Mouse (Mus musculus): ENCODE data around the gene Cda. TPM values are rescaled to one million over a fixed set of nuclear protein-coding genes. Genes with fewer than 3 reads are reported as not detected.

The Cda gene
- polyA plus RNA-seq, 1 experiment from 2014 or later, result 21.3 TPM

GRCm38 (mm10) chr4:138395087-138395970 lies 27.5 kb upstream of the Cda start:
- Histone ChIP-seq H3K27me3 (peaks cover 96% of the 10 kb centered on the region), H3K27ac (no peak overlapping the region), H3K9ac (0 out of 2 replicates have a peak overlapping the region, but pooled peaks have one; percentile 2), H3K4me1 (peaks cover 22% of the 10 kb centered on the region), H3K4me2 (peak overlapping the region; percentile 66), H3K4me3 (replicated peaks) (peak overlapping the region; percentile 40), H3K9me3 (replicated peaks) (no peaks in the 10 kb centered on the region), H3K36me3 (no peaks in the 10 kb centered on the region)
- under 1% methylated on average over 97 of the region's 103 CpGs for WGBS
- ATAC-seq (replicated peaks; ENCODE audit: low FRiP score), result no peak

DNA sequence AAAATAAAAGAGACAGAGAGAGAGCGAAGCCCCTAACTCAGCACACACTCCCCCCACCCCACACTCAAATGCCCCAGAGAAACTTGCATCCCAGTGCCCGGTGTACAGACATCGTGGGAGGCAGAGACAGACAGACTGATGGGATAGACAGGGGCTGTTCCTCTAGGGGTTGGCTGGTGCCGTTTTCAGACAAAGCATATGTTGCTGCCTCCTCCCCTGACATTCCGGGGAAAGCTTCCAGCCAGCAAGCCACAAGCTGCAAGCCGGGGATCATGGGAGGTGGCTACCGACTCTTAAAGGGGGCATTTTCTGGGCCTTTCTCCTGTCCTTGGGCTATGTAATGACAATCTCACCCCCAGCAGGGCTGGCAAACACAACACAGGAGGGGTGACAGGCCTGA lies 25.9 kb upstream of the Cda start:
- no peak for ATAC-seq (replicated peaks; ENCODE audit: low FRiP score)
- Histone ChIP-seq H3K4me1 (peaks cover 22% of the 10 kb centered on the region), H3K4me3 (replicated peaks) (no peak overlapping the region), H3K9ac (no peak overlapping the region), H3K4me2 (no peak overlapping the region), H3K9me3 (replicated peaks) (no peaks in the 10 kb centered on the region), H3K27me3 (peaks cover 90% of the 10 kb centered on the region), H3K36me3 (no peaks in the 10 kb centered on the region), H3K27ac (no peak overlapping the region)
- WGBS, result 66% methylated on average over 7 of the region's 7 CpGs

DNA sequence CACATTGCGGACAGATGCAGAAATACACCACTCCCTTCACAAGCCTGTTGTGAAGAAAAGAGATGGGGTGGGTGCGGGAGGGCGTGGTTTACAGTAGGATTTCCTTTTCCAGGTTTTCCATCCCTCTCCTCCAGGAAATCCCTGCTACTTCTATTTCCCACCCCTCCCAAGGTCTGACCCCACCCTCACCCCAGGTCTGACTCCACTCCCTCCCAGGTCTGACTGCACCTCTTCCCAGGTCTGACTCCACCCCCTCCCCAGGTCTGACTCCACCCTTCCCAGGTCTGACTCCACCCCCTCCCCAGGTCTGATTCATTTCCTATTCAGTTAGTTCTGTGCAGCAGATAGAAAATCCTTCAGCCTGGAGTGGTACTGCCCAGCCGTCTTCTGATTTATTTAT lies 16.0 kb upstream of the Cda start:
- Histone ChIP-seq H3K4me1 (peaks cover 11% of the 10 kb centered on the region; the same call in 1 of the 2 replicates), H3K36me3 (no peaks in the 10 kb centered on the region), H3K9ac (no peak overlapping the region), H3K4me3 (replicated peaks) (no peak overlapping the region), H3K4me2 (no peak overlapping the region), H3K9me3 (replicated peaks) (no peaks in the 10 kb centered on the region), H3K27ac (no peak overlapping the region), H3K27me3 (peaks cover 13% of the 10 kb centered on the region)
- ATAC-seq (replicated peaks; ENCODE audit: low FRiP score), result no peak
- 53% methylated on average over 4 of the region's 4 CpGs for WGBS

- WGBS, result 76% methylated on average over 6 of the region's 6 CpGs
- H3K4me1 ChIP-seq, result peaks cover 11% of the 10 kb centered on the region; the same call in 1 of the 2 replicates
- ATAC-seq (replicated peaks; ENCODE audit: low FRiP score), result no peak
Observed at GRCm38 (mm10) chr4:138382462-138382861, 14.7 kb upstream of the Cda start.

DNA sequence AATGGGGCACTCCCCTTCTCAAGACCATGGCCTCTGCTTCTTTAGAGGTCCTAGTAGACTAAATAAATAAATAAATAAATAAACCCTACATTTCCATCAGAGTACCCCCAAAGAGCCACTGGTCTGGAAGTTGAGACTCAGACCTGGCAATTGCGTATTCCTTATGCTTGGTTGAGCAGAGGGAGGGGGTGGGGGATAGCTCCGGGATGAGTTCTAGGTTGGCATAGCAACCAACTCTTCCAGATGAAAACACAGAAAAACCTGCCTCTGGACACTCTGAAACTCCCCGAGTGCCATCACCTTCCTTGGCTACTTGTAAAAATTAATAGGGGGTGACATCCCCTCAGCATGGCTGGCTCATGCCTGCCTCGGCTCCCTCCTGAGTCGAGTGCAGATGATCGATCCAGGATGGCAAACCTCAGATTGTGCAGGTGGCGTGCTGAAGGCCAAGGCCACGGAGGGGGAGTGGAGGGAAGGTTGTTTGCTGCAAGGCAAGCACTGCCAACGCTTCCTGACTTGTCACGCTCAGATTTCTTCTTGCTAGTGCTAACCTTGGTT lies 12.4 kb upstream of the Cda start:
- ATAC-seq (replicated peaks; ENCODE audit: low FRiP score), result 0 out of 2 replicates have a peak, but pooled peaks have one; percentile 36
- H3K4me2 ChIP-seq, result no peak overlapping the region
- no peak overlapping the region for H3K4me3 ChIP-seq (replicated peaks)
- peaks cover 11% of the 10 kb centered on the region; the same call in 1 of the 2 replicates for H3K4me1 ChIP-seq
- no peaks in the 10 kb centered on the region for H3K36me3 ChIP-seq
- peaks cover 13% of the 10 kb centered on the region for H3K27me3 ChIP-seq
- H3K9ac ChIP-seq, result no peak overlapping the region
- no peaks in the 10 kb centered on the region for H3K9me3 ChIP-seq (replicated peaks)
- 30% methylated on average over 10 of the region's 10 CpGs for WGBS
- no peak overlapping the region for H3K27ac ChIP-seq

More at GRCm38 (mm10) chr4:138382462-138382861, 14.7 kb upstream of the Cda start:
- Histone ChIP-seq H3K4me3 (replicated peaks) (no peak overlapping the region), H3K36me3 (no peaks in the 10 kb centered on the region), H3K9ac (no peak overlapping the region), H3K9me3 (replicated peaks) (no peaks in the 10 kb centered on the region), H3K27me3 (peaks cover 13% of the 10 kb centered on the region), H3K4me2 (no peak overlapping the region), H3K27ac (no peak overlapping the region)

DNA sequence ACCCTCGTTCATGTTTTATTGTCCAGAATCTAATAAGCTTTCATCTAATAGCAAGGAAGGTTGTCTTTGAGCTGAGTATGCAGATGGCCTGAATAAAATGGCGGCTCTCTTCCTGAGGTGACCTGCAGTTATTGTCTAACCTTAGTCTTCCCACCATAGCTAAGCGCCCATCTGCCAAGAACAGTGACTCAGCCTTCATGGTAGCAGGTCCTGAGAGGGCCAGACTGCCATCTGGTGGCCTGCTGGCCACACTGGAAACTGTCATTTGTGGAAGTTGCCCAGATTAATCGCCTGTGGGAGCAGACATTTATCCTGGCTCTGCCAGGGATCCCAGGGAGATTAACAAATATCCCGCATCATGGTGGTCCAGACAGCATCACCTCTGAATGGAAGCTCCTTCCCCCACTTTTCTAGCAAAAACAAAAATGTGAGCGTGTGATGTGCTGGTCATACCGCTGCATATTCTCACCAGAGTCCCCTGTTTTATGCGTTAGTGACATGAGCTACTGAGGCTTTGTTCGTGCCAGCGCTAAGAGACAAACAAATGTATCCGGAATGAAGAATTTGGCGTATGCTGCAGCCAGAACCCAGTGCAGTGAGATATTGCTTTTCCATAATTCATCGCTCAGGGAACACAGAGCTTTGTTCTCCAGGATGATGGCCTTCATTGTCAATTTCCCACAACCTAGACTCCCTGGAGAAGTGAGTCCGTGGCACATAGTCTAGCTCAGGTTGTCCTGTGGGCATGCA lies 11.5 kb upstream of the Cda start:
- no peak overlapping the region for H3K27ac ChIP-seq
- H3K4me2 ChIP-seq, result no peak overlapping the region
- peaks cover 13% of the 10 kb centered on the region for H3K27me3 ChIP-seq
- WGBS, result 62% methylated on average over 14 of the region's 14 CpGs
- no peaks in the 10 kb centered on the region for H3K36me3 ChIP-seq
- no peak; the same call in 1 of the 2 replicates for ATAC-seq (replicated peaks; ENCODE audit: low FRiP score)
- H3K9me3 ChIP-seq (replicated peaks), result no peaks in the 10 kb centered on the region
- no peak overlapping the region for H3K4me3 ChIP-seq (replicated peaks)
- no peak overlapping the region for H3K9ac ChIP-seq
- peaks cover 11% of the 10 kb centered on the region; the same call in 1 of the 2 replicates for H3K4me1 ChIP-seq

DNA sequence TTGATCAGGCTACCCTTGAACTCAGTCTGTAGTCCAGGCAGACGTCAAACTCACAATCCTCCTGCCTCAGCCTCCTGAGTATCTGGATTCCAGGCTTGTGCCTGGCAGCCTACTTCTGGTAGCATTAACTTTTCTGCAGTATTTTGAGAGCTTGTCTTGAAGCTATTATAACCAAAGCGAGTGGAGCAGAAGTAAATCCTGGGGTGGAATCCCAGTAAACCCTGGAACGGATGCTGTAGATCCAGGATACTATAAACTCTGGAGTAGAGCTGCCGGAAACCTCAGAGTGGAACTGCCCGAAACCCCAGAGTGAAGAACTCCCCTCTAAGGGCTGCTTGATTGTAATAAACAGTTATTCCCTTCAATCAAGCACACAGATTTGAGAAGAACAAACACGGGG lies 9.7 kb upstream of the Cda start:
- Histone ChIP-seq H3K9ac (no peak overlapping the region), H3K9me3 (replicated peaks) (no peaks in the 10 kb centered on the region), H3K27ac (no peak overlapping the region), H3K36me3 (no peaks in the 10 kb centered on the region), H3K4me3 (replicated peaks) (no peak overlapping the region), H3K4me1 (peaks cover 11% of the 10 kb centered on the region; the same call in 1 of the 2 replicates), H3K4me2 (no peak overlapping the region), H3K27me3 (peaks cover 13% of the 10 kb centered on the region)
- no peak for ATAC-seq (replicated peaks; ENCODE audit: low FRiP score)
- 50% methylated on average over 6 of the region's 6 CpGs for WGBS

- H3K4me2 ChIP-seq, result no peak overlapping the region
- H3K27me3 ChIP-seq, result peaks cover 8% of the 10 kb centered on the region; the same call in 1 of the 2 replicates
- no peak for ATAC-seq (replicated peaks; ENCODE audit: low FRiP score)
- no peak overlapping the region for H3K9ac ChIP-seq
- H3K4me1 ChIP-seq, result peaks cover 7% of the 10 kb centered on the region; the same call in 1 of the 2 replicates
- H3K27ac ChIP-seq, result no peak overlapping the region
- no peaks in the 10 kb centered on the region for H3K9me3 ChIP-seq (replicated peaks)
- 80% methylated on average over 3 of the region's 3 CpGs for WGBS
- H3K4me3 ChIP-seq (replicated peaks), result no peak overlapping the region
- no peaks in the 10 kb centered on the region for H3K36me3 ChIP-seq
Observed at GRCm38 (mm10) chr4:138375117-138375516, 7.3 kb upstream of the Cda start.

GRCm38 (mm10) chr4:138370996-138371516 lies 3.3 kb upstream of the Cda start:
- Histone ChIP-seq H3K9me3 (replicated peaks) (no peaks in the 10 kb centered on the region), H3K4me2 (no peak overlapping the region), H3K27ac (no peak overlapping the region), H3K4me1 (peaks cover 16% of the 10 kb centered on the region), H3K9ac (no peak overlapping the region), H3K36me3 (no peaks in the 10 kb centered on the region), H3K27me3 (peaks cover 3% of the 10 kb centered on the region; the same call in 1 of the 2 replicates), H3K4me3 (replicated peaks) (no peak overlapping the region)
- WGBS, result 81% methylated on average over 5 of the region's 5 CpGs
- ATAC-seq (replicated peaks; ENCODE audit: low FRiP score), result no peak

- ATAC-seq (replicated peaks; ENCODE audit: low FRiP score), result no peak
- peak overlapping the region; percentile 71 for H3K4me2 ChIP-seq
- H3K9ac ChIP-seq, result no peak overlapping the region
- peak overlapping the region; percentile 67 for H3K27ac ChIP-seq
- peaks cover 5% of the 10 kb centered on the region; the same call in 1 of the 2 replicates for H3K27me3 ChIP-seq
- WGBS, result 77% methylated on average over 12 of the region's 12 CpGs
- H3K4me1 ChIP-seq, result peaks cover 17% of the 10 kb centered on the region
- H3K4me3 ChIP-seq (replicated peaks), result peak overlapping the region; percentile 44; the same call in 1 of the 2 replicates
- no peaks in the 10 kb centered on the region for H3K36me3 ChIP-seq
- no peaks in the 10 kb centered on the region for H3K9me3 ChIP-seq (replicated peaks)
Observed at GRCm38 (mm10) chr4:138368498-138369260, 887 bp upstream of the Cda start.

GRCm38 (mm10) chr4:138366561-138366960 lies 1.2 kb downstream of the Cda start:
- Histone ChIP-seq H3K9me3 (replicated peaks) (no peaks in the 10 kb centered on the region), H3K4me1 (peaks cover 22% of the 10 kb centered on the region)
- no peak for ATAC-seq (replicated peaks; ENCODE audit: low FRiP score)

More at GRCm38 (mm10) chr4:138366561-138366960, 1.2 kb downstream of the Cda start:
- H3K4me3 ChIP-seq (replicated peaks), result no peak overlapping the region
- peaks cover 5% of the 10 kb centered on the region; the same call in 1 of the 2 replicates for H3K27me3 ChIP-seq
- no peak overlapping the region for H3K27ac ChIP-seq
- H3K36me3 ChIP-seq, result no peaks in the 10 kb centered on the region
- 0 out of 2 replicates have a peak overlapping the region, but pooled peaks have one; percentile 7 for H3K4me2 ChIP-seq
- H3K9ac ChIP-seq, result no peak overlapping the region
- 82% methylated on average over 2 of the region's 2 CpGs for WGBS

Measured in kidney, embryonic 15.5 days (tissue).